Mouse (Mus musculus): ENCODE measurements around the gene Tprn. TPM values are rescaled to one million over a fixed set of nuclear protein-coding genes. Genes with fewer than 3 reads are reported as not detected.

Gene Tprn
- total RNA-seq, 2 experiments from 2014 or later: 2.1 to 2.9 TPM

DNA sequence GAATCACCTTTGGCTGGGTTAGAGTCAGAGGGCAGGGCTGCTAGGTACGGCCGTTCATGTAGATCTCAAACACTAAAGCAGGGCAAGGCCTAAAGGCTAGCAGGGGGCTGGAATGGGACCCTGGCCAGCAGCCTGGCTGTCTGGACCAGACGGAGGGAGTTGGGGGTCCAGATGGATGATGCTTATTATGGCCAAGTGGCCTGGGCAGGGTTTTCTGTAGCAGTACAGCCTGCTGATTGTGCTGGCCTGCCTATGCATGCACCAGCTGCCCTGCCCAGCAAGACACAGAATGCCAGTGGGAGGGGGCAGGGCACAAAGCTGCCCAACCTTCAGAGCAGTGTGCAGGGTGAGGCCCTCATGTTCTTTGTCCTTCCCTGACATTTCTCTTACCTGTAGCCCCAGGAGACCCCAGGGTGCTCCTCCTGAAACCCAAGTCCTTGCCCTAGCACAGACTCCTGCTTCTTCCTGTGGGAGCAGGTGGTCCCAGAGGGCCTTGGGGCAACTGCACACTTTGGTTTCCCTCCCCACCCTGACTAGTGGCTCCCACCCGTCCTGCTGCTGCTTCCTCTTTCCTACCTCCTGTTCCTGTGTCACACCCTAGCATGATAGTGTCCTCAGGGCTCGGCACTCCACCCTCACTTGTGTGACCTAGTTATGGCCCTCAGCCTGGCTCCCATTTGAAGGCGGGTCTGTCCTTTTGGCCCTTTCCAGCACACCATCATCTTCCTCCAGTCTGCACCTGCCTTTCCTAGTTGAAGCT, 3.7 kb downstream of the Tprn start:
- peak; percentile 16 for DNase-seq

GRCm38 (mm10) chr2:25266720-25267119, 4.3 kb downstream of the Tprn start:
- DNase-seq: peak; percentile 40

DNA sequence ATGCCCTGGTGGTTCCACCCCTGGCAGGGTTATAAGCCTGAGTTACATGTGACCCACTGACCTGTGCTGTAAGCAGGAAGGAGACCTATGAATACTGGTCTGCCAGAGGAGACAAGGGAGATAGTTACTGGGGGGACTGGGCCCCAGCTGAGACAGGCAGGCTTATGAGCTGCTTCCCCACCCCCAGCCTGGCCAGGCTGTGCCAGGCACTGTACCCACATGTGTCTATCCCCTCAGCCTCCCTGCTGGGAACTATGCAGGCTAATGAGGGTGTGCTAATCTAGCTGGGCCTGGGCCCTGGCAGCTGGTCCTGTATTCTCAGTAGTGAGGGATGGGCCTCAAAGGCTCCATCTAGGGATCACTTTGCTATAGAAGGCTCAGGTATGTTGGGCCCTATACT, 4.8 kb downstream of the Tprn start:
- no peak for DNase-seq

DNA sequence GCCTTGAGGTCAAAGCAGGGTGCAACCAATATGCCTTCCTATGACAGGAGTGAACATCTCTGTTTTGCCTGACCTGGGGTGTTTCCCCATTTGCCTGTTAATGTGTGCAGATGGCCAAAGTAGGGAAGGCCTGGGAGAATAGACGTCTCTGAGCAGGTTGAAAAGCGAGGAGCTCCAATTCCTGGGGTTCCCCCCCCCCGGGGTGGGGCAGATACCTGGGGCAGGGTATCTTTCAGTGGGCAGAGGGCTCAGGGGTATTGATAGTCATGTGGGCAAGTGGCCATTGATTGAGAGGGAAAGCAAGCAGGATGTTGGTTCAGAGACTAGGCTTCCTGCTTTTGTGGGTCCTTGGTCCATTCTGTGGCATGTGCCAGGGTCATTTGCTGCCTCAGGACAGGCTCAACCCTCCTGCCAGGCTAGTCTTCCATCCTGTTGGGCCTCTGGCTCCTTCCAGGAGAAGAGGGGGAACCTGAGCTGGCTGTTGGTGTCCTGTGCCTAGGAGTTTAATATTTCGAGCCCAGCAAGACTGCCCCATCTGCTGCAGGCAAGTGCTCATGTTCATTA, 5.4 kb downstream of the Tprn start:
- DNase-seq: no peak

GRCm38 (mm10) chr2:25271827-25272511, 9.6 kb downstream of the Tprn start, which contains the start of the genes Ssna1 and Anapc2:
TSS of gene Ssna1 (minus strand) at chr2:25272438.
TSS of gene Anapc2 (plus strand) at chr2:25272478.
- peak; percentile 95 for DNase-seq

GRCm38 (mm10) chr2:25272515-25272914, 10.1 kb downstream of the Tprn start:
- DNase-seq: no peak

GRCm38 (mm10) chr2:25273010-25273409, 10.6 kb downstream of the Tprn start:
- DNase-seq: no peak

DNA sequence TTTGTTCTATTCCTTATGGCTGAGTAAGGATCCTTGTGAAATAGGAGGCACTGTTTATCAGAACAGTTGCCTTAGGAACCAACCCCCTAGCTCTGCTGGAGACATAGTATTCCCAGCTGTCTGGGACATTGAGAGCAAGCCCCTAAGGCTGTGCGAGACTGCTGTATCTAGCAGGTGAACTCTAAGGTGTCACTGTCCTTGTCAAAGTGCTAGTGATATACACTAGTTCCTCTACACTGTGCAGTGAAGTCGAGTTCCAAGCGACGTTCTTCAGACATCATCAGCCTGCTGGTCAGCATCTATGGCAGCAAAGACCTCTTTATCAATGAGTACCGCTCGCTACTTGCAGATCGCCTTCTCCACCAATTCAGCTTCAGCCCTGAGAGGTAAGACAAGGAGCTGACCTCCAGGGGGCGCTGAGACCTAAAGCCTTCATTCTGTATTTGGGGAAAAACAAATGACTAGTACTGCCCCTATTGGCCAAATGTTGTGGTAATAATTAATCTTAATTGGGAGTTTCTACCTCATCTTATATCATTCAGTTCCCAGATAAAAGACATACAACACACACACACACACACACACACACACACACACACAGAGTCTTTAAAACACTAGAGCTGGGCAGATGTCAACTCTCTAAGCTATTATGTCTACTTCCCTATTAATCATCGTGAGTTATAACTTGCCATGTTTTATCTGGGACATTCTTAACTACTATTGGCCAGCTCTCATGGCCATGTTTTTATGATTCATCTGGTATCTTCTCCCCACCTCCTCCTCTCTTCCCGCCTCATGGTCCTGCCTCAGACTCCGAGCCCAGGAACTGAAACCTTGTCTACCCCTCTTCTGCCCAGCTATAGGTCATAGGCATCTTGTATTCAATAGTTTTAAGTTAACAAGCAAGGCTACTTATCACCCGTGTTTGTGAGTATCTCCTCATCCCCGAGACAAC, 16.8 kb downstream of the Tprn start:
- DNase-seq: peak; percentile 38

GRCm38 (mm10) chr2:25285551-25285950, 23.1 kb downstream of the Tprn start:
- DNase-seq: no peak

- no peak for DNase-seq
Observed at GRCm38 (mm10) chr2:25286314-25286713, 23.9 kb downstream of the Tprn start.

DNA sequence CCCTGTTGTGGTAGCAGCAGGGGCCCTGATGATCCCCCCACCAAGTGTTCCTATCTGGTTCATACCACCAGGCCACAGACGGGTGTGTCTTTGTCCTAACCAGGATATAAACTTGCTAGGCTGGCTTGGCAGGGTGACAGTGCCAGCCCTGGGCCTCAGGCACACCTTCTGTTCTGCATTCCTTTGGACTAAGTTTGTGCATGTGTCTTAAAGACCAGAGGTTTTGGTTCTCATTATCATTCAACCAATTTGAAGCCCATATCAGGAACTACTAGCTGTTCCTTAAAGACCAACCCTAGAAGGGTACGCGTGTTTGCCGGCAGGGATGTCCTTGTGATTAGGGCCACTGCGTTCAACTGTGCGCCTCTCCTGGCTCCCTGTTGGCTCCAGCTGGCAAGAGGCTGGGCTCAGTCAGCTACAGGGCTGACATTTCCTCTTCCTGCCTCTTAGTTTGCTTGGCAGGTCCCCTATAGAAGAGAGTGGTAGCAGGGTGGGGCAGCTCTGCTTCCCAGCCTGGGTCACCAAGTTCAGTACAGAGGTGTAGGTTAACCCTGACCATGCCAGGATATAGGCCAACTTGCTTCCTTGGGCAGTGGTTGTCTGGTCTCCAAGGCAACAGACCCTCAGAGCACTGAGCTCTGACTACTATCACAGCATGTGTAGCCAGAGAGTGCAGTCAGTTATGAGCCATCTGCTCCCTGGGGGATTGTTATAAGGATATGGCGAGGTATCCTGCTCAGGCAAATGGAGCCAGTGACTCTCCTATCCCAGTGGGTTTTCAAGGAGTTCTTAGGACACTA, 24.6 kb downstream of the Tprn start:
- DNase-seq: no peak

GRCm38 (mm10) chr2:25287927-25288649, 25.7 kb downstream of the Tprn start, which contains the start of gene Tmem210:
TSS of gene Tmem210 (plus strand) at chr2:25288145.
- DNase-seq: no peak

- DNase-seq: no peak
Observed at GRCm38 (mm10) chr2:25288734-25289345, 26.4 kb downstream of the Tprn start.

DNA sequence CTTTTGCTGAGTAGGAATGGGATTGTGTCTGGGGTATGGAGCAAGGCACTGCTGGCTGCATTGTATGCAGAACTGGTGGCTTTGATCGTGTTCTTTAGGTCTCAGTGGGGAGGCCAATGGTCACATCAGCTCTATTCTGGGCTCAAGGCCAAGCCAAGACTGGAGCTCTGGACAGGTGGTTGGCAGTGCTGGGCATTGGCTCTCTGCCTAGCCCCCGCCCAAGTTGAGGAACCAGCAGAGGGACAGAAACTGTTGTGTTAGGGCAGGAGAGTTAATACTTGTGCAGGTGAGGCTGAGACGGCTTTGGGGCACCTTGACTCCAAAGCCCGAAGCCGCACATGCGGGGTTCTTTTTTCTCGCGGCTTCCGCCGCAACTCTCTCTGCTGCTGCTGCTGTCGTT, 27.2 kb downstream of the Tprn start, which contains the start of gene Lrrc26:
Lrrc26 (plus strand) TSS at position 265 of the 400 bp plus-strand sequence.
- no peak for DNase-seq

- DNase-seq: no peak
Observed at GRCm38 (mm10) chr2:25290101-25290815, 27.8 kb downstream of the Tprn start.

- DNase-seq: no peak
Observed at GRCm38 (mm10) chr2:25290816-25291130, 28.4 kb downstream of the Tprn start.

DNA sequence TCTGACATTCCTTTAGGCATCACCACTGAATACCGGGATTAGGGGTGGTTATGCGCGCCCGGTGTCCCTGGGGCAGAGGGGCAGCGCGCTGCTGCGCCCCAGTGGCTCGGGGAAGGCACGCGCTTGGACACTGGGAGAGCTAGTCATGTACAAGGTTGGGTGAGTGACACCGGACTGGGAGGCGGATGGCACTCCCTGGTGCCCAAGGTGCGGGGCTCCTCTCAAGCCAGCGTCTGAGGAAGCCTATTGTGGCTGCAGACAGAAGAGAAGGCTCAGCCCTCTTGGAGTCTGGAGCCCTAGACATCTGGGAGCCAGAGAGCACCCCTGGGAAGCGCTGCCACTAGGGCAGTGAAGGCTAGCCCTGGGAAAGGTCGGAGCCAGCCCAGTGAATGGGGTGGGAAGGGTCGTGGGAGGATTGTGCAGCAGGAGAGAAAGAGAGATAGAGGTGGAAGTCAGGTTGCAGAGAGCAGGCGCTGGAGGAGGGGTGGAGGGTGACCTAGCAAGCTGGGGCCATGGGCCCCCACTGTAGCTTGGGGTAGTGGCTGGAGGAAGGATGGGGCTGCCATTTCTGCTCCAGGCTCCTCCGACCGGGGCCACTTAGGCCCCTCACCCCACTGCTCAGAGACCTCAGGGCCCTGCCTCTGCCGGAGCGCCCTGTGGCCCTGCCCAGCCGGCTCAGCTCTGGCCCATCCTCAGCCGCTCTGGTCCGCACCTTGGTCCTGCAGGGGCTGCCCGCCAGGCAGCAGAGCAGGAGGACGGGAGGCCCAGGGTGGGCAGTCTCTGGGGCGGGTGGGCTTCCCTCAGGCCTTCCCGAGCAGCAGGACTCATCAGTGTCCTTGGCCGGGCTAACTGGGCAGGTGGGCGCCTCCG, 29.0 kb downstream of the Tprn start:
- no peak for DNase-seq

DNA sequence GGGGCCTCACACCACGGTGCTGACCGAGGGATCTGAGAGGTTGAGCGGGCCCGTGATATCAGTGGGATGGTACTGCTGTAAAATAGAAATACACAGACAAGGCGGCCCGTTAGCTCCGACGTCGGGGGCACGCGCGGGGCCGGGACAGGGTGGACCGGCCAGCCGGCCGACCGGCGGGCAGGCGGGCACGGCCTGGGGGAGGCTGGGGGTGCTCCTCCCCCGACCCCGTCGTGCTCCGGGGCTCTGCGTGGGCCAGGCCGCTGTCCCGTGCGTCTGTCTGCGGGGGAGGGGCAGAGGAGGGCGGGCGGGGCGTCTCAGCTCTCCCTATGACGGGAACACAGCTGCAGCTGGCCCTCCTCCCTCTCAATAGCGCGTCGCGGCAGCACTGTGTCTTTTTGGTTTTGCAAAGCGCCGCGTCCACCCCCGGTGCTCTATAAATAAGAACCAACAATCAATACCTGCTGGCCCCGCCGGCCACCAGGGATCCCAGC, 29.7 kb downstream of the Tprn start:
- peak; percentile 35 for DNase-seq
